Mouse (Mus musculus) limb, embryonic 11.5 days (tissue): ENCODE data around the gene Lrch3. TPM values are rescaled to one million over a fixed set of nuclear protein-coding genes. Genes with fewer than 3 reads are reported as not detected.
"Not testable (repeated sequence)": the region's sequence is repeated elsewhere in the genome, so short reads cannot be mapped to it uniquely, and the experiment has no call there.

ENCODE experiments used
- ATAC-seq: fragments of 200-750 bp; cut with Nextera tagmentation; 2 replicates; pipeline ENCODE4 v1.8.0; 2017; ENCODE audit warnings: low read depth; ENCODE audit not compliant: insufficient number of reproducible peaks, low FRiP score, low TSS enrichment
- DNase-seq: peaks from one replicate; pipeline ENCODE4 v3.0.0-alpha.2; 2015; ENCODE audit warnings: low spot score
- H3K27ac ChIP-seq: fragments of 300-500 bp; sonication (generic); replicated peaks from 2 replicates; pipeline ENCODE4 v1.5.1; 2014; ENCODE audit warnings: low read depth, mild to moderate bottlenecking, low read length
- H3K27me3 ChIP-seq: fragments of 300-500 bp; sonication (generic); 2 replicates; pipeline ENCODE4 v1.6.1; 2014; ENCODE audit warnings: mild to moderate bottlenecking, low read length, mixed read lengths; ENCODE audit not compliant: control insufficient read depth, insufficient read depth
- H3K36me3 ChIP-seq: fragments of 300-500 bp; sonication (generic); 2 replicates; pipeline ENCODE4 v1.6.1; 2014; ENCODE audit warnings: mild to moderate bottlenecking, low read length, moderate library complexity, mixed read lengths; ENCODE audit not compliant: control insufficient read depth, insufficient read depth
- H3K4me1 ChIP-seq: fragments of 300-500 bp; sonication (generic); 2 replicates; pipeline ENCODE4 v1.6.1; 2014; ENCODE audit warnings: low read length, mixed read lengths; ENCODE audit not compliant: control insufficient read depth, insufficient read depth
- H3K4me2 ChIP-seq: fragments of 300-500 bp; sonication (generic); 2 replicates; pipeline ENCODE4 v1.6.1; 2014; ENCODE audit warnings: low read depth, mild to moderate bottlenecking, moderate library complexity; ENCODE audit not compliant: severe bottlenecking
- H3K4me3 ChIP-seq: fragments of 300-500 bp; sonication (generic); 2 replicates; pipeline ENCODE4 v1.5.1; 2014; ENCODE audit warnings: low read depth, low read length
- H3K9ac ChIP-seq: fragments of 300-500 bp; sonication (generic); 2 replicates; pipeline ENCODE4 v1.6.1; 2014; ENCODE audit warnings: mild to moderate bottlenecking, low read length
- H3K9me3 ChIP-seq: fragments of 300-500 bp; sonication (generic); 2 replicates; pipeline ENCODE4 v1.6.1; 2016; ENCODE audit warnings: low read length; ENCODE audit not compliant: control insufficient read depth
- WGBS: fragments of 180-500 bp; shearing (Covaris S2); extraction: QIAGEN DNeasy Blood & Tissue Kit; methylation state at CpG from one replicate; pipeline ENCODE4 v1.1.7; 2014; 5-methylcytosine and 5-hydroxymethylcytosine counted together
- polyA plus RNA-seq: library from polyadenylated mRNA; unstranded; fragments of >200 nt; fragmentation: Nextera tagmentation; extraction: Ambion mirVana; gene quantifications from 2 replicates; pipeline ENCODE4 v1.2.1, GENCODE M21; 2014

Gene Lrch3
- polyA plus RNA-seq, 1 experiment from 2014 or later, result 31.3 TPM

- 25% methylated on average over 2 of the region's 2 CpGs for WGBS
- H3K27me3 ChIP-seq, result no peaks in the 10 kb centered on the region
- no peak overlapping the region for H3K27ac ChIP-seq
- H3K4me1 ChIP-seq, result no peaks in the 10 kb centered on the region
- H3K4me2 ChIP-seq, result no peak overlapping the region
- no peak for DNase-seq
- no peaks in the 10 kb centered on the region for H3K36me3 ChIP-seq
- H3K9me3 ChIP-seq, result no peaks in the 10 kb centered on the region
- no peak overlapping the region for H3K4me3 ChIP-seq
- no peak overlapping the region for H3K9ac ChIP-seq
- no peak for ATAC-seq
Observed at GRCm38 (mm10) chr16:32929918-32930317, 16.0 kb downstream of the Lrch3 start.

DNA sequence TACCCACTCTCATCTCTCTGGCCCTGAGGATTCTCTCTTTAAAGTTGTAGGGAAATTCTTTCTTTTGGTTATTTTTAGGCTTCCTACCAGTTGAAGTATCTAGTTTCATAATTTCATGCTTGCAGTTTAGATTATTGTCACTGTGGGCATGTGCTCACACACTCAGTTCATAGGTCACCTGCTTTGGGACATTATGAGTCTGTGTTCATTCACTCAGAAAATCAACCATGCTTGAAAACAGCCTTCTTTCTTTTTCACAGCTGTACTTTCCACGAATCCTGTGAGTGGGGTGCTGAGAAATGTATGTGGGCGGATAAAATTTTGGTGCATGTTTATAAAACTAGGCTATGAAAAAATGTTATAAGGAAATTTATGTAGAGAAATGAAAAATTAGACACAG lies 20.6 kb downstream of the Lrch3 start:
- H3K9ac ChIP-seq, result no peak overlapping the region
- no peaks in the 10 kb centered on the region for H3K9me3 ChIP-seq
- H3K36me3 ChIP-seq, result no peaks in the 10 kb centered on the region
- H3K4me1 ChIP-seq, result no peaks in the 10 kb centered on the region
- no peak overlapping the region for H3K4me2 ChIP-seq
- H3K27ac ChIP-seq, result no peak overlapping the region
- no peak overlapping the region for H3K4me3 ChIP-seq
- DNase-seq (no peak), ATAC-seq (no peak)
- no peaks in the 10 kb centered on the region for H3K27me3 ChIP-seq
- WGBS, result 87% methylated on average over 2 of the region's 2 CpGs

- H3K36me3 ChIP-seq, result no peaks in the 10 kb centered on the region
- H3K4me3 ChIP-seq, result no peak overlapping the region
- H3K4me2 ChIP-seq, result no peak overlapping the region
- WGBS, result 82% methylated on average over 1 of the region's 1 CpGs
- no peaks in the 10 kb centered on the region for H3K4me1 ChIP-seq
- no peaks in the 10 kb centered on the region for H3K9me3 ChIP-seq
- no peak for DNase-seq
- no peaks in the 10 kb centered on the region for H3K27me3 ChIP-seq
- no peak for ATAC-seq
- H3K9ac ChIP-seq, result no peak overlapping the region
- no peak overlapping the region for H3K27ac ChIP-seq
Observed at GRCm38 (mm10) chr16:32935088-32935487, 21.2 kb downstream of the Lrch3 start.

- Histone ChIP-seq H3K27me3 (no peaks in the 10 kb centered on the region), H3K27ac (no peak overlapping the region), H3K9ac (no peak overlapping the region), H3K9me3 (no peaks in the 10 kb centered on the region), H3K4me1 (no peaks in the 10 kb centered on the region), H3K4me3 (no peak overlapping the region), H3K36me3 (no peaks in the 10 kb centered on the region), H3K4me2 (no peak overlapping the region)
- DNase-seq (no peak), ATAC-seq (no peak)
- WGBS, result 91% methylated on average over 2 of the region's 2 CpGs
Observed at GRCm38 (mm10) chr16:32937358-32937757, 23.5 kb downstream of the Lrch3 start.

DNA sequence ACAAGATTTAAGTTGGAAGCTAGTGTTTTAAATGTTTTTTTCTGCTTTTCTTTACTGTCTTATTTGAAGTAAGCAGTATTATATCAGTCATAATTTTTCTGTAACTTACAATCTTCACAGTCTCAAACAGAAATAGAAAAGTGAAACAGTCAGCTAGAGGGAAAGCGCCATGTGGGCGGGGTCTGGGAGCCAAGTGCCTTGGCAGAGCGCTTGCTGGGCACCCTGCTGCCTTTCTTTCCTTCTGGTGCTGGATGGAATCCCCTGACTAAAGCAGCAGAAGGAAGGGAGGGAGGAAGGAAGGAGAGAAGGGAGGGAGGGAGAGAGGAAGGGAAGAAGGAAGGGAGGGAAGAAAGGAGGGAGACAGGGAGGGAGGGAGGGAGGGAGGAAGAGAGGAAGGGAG lies 25.4 kb downstream of the Lrch3 start:
- H3K36me3 ChIP-seq, H3K4me1 ChIP-seq, H3K4me3 ChIP-seq, ATAC-seq, H3K27me3 ChIP-seq, H3K4me2 ChIP-seq, H3K9me3 ChIP-seq, DNase-seq, H3K27ac ChIP-seq, H3K9ac ChIP-seq: not testable (repeated sequence)
- WGBS, result 31% methylated on average over 3 of the region's 3 CpGs

- not testable (repeated sequence) for H3K4me1 ChIP-seq, H3K9me3 ChIP-seq, H3K27ac ChIP-seq, H3K9ac ChIP-seq, H3K4me2 ChIP-seq, H3K27me3 ChIP-seq, DNase-seq, ATAC-seq, H3K36me3 ChIP-seq, H3K4me3 ChIP-seq
- 75% methylated on average over 4 of the region's 4 CpGs for WGBS
Observed at GRCm38 (mm10) chr16:32939716-32940115, 25.8 kb downstream of the Lrch3 start.

- H3K9me3 ChIP-seq, H3K9ac ChIP-seq, DNase-seq, H3K4me3 ChIP-seq, ATAC-seq, H3K27me3 ChIP-seq, H3K4me1 ChIP-seq, H3K36me3 ChIP-seq, H3K4me2 ChIP-seq, H3K27ac ChIP-seq: not testable (repeated sequence)
- 88% methylated on average over 2 of the region's 2 CpGs for WGBS
Observed at GRCm38 (mm10) chr16:32941226-32941625, 27.3 kb downstream of the Lrch3 start.

DNA sequence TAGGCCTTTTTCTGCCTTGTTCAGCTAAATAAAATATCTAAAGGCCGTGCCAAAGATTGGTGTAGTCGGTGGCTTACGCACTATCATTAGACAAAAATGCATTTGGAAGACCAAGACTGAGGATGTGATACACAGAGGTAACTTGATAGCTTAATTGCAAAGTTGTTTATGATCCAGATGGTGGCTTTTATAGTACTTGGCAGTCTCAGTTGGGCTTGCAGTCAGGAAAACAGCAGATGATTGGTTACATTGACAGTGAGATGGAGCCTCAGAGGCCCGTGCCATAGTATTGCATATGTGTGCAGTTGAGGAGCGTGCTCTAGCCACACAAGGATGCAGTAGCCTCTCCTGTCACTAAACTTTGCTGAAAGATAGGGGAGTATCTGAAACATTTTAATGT lies 28.8 kb downstream of the Lrch3 start:
- Histone ChIP-seq H3K9me3 (no peaks in the 10 kb centered on the region), H3K4me1 (no peaks in the 10 kb centered on the region), H3K4me2 (no peak overlapping the region), H3K36me3 (no peaks in the 10 kb centered on the region), H3K27me3 (no peaks in the 10 kb centered on the region), H3K27ac (no peak overlapping the region), H3K4me3 (no peak overlapping the region), H3K9ac (no peak overlapping the region)
- no peak for ATAC-seq
- DNase-seq, result no peak
- WGBS, result 74% methylated on average over 5 of the region's 5 CpGs

- Histone ChIP-seq H3K9ac (no peak overlapping the region), H3K4me2 (no peak overlapping the region), H3K4me3 (no peak overlapping the region), H3K27ac (no peak overlapping the region), H3K36me3 (no peaks in the 10 kb centered on the region), H3K27me3 (no peaks in the 10 kb centered on the region), H3K9me3 (no peaks in the 10 kb centered on the region), H3K4me1 (no peaks in the 10 kb centered on the region)
- no peak for ATAC-seq
- DNase-seq, result no peak
- WGBS, result 84% methylated on average over 5 of the region's 5 CpGs
Observed at GRCm38 (mm10) chr16:32945379-32945778, 31.5 kb downstream of the Lrch3 start.
